Mouse (Mus musculus) 3T3-L1 (cell line): Measurements from ENCODE around the gene Vwc2l.

Experiments
- DNase-seq: peaks from one replicate; pipeline ENCODE4 v3.0.0-alpha.2; 2015; ENCODE audit warnings: low read depth, low spot score

Gene Vwc2l

DNA sequence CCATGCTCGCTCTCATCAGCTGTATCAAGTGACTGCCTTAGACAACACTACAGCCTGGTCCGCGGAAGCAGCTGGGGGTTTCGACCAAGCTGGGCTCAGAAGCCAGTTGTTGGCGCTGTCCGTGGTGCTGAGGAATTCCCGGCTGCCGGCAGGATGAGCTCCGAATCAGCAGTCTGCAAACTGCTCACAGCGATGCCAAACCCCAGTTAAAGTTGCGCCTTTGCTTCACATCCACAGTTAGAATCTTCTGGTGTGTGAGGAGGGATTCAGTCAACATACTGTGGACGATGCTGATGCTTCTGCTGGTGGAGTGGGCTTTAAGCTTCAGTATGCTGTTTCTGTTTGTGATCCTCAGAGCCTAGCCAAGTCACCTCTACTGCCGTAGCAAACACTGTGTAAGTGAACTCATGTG, at the start of gene Vwc2l:
Vwc2l (plus strand) TSS at position 61 of the 412 bp plus-strand sequence.
- peak; percentile 48 for DNase-seq

DNA sequence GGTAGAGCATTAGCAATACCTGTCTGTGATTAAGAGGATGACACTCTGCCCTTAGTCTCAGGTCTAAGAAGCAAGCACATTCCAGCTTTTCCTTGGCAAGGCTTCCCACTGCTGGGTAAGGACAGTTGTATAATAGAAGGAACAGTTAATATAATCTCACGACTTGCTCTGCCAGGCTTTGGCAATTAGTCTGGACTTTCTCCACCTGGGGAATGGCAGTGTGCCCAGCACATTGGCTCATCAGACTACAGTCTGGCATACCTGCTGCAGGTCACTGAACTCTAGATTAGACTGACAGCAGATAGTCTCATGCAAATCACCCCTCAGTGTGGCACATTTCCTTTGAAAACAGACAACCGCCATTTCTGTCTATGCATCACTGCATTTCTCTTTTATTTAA, 33.0 kb upstream of the Vwc2l start:
- no peak for DNase-seq

DNA sequence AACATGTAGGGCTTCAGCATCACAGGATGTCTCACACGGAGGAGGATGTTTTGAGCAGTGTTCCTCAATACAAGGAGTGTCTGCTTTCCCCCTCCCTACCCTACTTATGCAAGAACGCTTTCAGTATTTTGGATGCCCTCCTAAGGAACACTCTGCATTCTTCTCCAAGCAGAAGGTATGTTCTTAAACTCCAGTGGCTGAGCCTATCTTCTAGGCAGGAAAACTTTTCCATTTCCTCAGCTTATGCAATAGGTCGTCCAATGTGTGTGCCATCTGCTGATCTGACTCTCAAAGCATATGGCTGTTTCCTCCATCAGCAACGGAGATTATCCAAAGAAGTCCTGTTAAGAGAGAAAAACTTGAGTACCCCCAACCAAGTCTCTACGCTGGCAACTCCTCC, 25.2 kb upstream of the Vwc2l start:
- DNase-seq, result no peak

DNA sequence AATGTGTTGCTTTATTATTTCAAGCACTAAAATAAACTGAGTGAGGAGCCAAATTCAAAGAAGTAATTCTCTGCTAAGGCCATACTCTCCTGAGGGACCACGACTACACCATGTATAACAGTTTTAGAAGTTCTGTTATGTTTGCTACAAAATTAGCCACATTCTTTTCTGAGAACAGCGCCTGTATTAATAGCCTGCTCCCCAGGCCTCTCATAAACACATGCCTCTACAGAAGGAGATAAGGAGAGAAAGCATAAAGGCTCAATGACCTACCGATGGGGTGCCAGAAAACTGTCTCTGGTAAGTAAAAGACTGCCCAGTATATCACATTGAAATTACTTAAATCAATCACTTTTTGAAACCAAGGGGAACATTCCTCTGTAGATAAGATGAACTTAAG, 21.6 kb upstream of the Vwc2l start:
- no peak for DNase-seq

DNA sequence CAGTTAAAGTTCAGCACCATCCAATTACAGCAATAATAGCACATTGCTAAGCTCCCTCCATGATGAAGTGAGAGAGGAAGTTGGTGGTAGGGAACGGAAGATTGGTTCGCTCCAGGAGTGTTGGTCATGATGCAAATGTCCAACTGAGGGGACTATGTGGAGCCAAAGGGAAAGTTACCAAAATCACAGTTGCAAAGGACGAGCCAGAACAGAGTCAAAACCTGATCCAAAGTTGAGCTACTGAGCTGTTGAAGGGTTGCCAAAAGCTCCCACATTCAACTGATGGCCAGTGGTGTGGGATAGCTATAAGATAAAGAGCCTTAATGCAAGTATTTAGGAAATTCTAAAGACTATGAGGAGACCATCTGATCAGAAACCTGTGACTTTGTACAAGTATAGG, 19.7 kb upstream of the Vwc2l start:
- no peak for DNase-seq

DNA sequence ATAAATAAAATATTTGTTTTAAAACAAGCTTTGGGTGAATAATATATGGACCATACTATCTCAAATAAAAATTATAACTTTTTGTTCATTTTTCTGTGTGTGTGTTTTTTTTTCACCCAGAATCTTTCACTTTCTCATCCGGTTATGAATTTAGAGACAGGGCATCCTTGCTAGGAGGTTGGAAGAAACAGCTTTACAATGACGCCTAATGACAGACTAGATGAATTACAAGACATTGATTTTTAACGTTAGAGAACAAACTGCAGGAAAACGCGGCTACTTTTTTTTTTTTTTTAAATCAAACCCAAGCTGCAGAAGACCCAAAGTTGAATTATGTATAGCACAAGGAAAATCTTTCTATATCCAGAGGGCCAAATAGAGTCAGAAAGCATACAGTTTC, 470 bp upstream of the Vwc2l start:
- no peak for DNase-seq

DNA sequence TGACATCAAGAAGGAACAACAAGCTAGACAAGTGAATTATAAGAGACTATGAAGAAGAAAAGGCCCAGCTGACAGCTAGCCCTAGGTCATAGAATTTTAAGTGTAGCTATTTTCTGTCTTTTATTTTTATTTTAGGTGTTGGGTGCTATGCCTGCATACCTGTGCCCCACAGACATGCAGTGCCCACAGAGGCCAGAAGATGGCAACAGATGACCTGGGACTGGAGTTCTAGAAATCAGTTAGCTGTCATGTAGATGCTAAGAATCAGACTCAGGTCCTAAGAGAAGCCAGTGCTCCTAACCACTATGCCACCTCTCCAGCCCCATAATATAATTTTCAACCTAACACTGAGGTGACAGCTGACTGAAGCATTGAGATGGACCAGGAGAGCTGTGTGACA, 61.6 kb downstream of the Vwc2l start:
- no peak for DNase-seq

DNA sequence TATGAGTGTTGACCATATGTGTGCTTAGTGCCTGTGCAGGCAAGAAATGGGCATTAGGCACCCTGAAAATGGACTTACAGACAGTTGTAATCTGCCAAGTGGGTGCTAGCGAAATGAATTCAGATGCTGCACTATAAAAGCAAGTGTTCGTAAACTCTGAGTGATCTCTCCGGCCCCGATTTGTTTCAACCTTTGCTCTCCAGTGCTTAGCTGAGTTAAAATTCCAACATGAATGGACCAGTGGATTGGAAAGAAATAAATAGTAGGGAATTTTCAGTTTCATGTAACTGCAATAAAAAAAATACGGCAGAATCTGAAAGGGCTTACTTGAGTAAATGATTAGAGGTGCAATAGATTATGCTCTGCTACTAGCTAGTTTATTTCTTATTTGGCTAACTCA, 66.1 kb downstream of the Vwc2l start:
- no peak for DNase-seq

DNA sequence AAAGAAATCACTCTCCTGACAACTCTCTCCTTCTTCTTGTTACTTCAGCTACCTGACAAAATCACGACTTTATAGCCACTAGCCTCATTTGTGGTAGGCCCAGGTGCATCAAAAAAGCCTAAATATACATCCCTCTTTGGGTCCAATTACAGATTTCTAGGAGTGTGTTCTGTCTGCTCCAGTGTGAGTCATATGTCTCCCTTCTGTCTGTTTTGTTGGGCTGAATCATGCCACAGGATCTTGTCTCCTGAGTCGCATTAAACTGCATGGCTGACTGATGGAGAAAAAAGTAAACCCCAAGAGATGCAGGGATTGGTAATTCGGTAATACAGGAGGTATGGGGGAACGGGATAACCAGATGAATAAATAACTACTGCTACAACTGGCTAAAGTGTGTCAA, 69.6 kb downstream of the Vwc2l start:
- DNase-seq, result peak; percentile 44

DNA sequence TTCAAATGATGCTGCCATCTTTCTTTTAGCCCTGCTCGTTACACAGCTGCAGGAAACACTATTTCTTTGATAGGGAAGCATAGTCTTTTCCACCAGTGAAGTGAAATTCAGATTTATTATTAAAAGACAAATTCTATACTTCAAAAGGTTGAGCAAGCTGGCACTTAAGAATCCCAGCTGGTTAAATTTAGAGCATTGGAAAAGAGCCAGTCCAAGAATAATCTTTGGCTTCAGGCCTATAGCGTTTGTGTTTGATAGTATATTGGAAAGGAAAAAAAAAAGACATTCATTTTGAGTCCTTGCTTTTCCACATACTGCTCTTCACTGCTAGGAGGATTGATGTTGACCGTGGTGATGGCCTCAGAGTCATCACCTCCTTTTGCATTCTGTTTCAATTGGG, 77.9 kb downstream of the Vwc2l start:
- no peak for DNase-seq

DNA sequence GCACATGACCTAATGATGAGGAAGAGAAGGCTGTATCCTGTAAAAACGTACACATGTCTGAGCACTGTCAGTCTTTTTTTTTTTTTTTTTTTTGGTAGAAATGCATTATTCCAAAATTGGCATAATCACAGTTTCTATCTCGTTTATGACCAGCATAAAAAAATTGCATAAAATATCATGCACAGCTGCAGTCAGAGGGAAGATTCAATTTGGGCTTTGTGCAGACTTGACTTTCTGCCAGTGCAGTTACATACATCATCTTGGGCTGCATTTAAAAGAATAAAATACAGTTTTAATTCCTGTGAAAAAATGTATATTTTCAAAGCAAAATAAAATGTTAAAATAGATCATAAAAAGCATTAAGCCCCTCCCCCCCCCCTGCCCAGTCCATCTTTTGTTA, 97.6 kb downstream of the Vwc2l start:
- DNase-seq, result no peak

DNA sequence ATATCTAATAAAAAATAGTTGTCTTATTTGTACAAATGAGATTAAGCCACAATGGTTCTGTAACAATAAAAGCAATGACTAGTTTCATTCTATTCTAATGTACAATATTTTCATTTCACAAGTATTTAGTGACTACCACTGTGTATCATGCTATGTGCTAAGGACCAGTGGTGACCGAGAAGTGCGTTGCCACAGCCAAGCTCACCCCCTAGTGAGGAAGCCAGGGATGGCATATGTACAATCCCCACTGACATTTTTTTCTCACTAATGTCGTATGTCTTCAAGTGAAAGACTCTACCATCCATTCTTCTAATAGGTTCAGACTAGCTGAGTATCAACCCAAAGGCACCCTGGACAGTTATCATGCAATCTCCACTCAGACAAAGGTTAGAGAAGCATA, 107.7 kb downstream of the Vwc2l start:
- peak; percentile 22 for DNase-seq

DNA sequence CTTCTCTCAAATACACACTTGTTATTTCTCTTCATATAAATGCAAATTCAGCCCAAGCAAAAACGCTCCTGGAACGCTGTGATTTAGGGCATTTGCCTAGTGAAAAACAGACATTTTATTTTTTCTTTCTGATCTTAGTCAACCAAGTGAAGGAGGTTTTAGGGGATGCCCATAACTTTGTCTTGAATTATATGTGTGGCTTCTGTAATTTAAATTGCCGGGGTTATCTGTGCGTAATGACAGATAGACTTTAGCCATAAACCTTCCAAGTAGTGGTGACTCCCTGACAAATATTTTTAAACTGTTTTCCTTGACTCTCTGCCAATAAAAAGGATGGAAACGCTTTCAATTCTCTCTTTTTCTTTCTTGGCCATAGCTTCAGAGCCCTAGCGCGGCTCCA, 116.7 kb downstream of the Vwc2l start:
- no peak for DNase-seq

DNA sequence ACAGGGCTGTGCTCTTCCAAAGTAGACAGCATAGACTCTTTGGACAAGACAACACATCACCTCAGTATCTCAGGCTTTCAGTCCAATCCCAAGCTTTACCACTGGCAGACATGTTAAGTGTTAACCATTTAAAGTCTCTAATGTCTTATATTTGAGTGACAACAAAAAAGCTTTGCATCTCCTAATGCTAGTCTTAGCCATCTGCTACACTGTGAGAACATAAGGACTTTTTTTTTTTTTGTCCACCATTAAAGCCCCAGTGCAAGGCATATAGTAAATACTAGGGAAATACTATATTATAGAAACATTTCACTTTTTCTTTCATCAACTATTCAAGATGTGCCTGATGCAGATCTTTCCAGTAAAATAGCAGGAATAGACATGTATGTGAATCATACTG, 119.8 kb downstream of the Vwc2l start:
- DNase-seq, result no peak

DNA sequence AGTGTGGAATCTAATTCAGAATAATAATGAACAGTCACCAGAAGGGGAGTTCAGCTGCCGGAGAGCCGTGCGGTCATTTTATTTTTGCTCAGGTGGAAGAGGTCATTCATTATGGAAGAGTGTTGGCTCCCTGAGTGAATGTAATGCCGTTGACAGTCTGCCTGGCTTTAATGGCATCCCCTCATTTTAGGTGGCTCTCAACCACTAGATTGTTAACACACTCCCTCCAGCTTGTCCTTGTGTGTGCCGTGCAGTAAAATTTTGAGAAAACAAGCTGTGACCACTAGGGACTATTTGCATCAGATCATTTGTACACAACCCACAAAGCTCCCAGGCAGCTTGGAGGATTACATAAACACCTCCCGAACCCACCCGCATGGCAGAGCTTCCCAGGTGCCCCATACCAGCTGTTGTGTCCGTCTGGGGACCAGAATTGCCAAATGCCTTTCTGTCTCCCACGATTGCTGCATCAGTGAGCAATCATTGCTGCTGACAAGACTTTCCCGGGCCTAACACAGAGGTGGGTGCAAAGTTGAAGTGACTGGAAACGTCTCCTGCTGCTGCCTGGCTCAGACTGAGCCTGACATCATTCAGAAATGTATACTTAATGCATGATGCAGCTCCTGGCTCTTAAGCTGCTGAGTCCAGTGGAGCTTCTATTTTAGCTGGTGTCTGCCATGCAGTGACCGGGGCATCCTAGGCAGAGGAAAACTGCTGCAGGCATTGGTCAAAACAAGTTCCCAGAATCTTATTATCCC, 126.3 kb downstream of the Vwc2l start:
- DNase-seq, result no peak

DNA sequence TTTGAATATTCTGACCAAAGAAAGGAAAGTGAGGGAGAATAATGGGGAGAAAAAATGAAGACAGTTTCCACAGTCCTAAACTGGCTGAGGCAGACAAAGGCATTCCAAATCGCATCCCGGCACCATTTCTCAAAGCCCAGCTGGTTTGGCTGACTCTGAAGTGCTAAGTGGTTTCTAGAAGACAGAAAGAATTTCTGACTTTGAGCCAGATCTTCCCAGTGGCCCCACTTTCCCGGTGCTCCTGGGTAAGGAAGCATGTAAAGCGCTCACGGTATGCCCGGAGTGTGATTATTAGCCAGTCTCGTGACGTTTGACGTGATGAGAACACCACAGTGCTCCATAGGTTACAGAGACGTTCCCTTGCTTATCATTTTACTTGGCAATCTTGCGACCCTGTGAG, 127.9 kb downstream of the Vwc2l start:
- peak; percentile 6 for DNase-seq

DNA sequence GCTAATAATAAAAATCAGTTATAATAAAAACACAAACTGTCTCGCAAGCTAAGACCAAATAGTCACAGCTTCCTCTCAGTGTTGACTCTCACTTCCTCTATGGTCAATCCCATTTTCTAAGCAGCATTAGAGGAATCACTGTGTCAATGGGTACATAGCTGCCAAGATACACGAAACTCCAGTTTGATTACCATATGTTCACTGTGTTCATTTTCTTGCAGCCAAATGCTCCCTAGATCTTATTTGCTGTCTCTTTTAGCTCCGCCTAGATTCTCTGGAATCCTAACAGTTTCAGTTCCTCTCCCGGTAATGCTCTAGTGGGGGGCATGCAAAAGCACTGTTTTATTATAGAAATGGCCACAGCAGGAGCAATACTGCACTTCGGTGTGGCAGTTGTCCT, 130.4 kb downstream of the Vwc2l start:
- no peak for DNase-seq

DNA sequence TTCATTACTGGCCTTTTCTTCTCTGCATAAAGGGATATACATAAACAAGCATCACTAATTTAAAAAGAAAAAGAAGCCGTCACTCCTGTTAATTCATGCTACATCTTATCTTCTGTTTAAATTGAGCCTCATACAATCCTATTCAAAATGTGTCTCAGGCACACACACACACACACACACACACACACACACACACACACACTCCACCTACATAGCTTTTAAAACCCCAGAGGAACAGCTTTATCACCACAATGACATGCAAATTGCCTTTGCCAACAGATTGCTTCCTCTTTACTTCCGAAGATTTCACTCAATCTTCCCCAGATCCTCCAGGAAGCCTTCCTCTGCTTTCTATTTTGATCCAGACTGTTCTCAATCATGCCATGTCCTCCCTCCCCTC, 136.2 kb downstream of the Vwc2l start:
- DNase-seq, result no peak

DNA sequence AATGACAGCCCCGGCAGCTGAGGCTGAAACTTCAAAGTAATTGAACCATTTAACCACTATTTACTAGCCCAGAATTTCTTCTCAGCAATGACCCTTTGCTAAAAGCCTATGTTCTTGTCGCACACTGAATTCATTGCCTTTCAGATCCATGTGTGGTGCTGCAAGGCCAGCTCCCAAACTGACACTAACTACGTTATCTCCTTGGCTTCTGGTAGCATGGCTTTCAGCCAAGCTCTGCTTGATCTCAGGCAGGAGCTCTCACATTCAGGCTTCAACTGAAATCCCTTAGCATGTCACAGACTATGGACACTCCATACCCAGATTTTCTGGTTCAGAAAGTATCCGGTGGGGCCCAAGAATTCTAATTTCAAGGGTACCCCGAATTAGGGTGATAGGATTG, 140.6 kb downstream of the Vwc2l start:
- DNase-seq, result no peak

DNA sequence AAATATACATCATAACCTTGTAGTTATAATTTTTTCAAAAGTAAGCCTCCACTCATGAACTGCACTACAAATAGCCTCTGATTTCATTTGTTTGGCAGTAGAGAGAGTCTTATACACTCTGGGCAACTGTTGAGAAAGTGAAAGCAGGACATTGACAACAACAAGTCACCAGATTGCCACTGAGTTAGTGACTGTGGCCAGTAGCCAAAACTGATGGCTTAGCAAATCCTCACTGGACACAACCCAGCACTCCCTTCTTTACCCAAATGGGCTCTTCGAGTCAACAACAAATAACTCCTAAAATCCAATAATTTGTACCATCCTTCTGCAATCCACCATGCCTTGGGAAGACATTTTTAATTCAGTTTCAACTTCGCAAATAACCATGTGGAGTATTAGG, 155.0 kb downstream of the Vwc2l start:
- no peak for DNase-seq

DNA sequence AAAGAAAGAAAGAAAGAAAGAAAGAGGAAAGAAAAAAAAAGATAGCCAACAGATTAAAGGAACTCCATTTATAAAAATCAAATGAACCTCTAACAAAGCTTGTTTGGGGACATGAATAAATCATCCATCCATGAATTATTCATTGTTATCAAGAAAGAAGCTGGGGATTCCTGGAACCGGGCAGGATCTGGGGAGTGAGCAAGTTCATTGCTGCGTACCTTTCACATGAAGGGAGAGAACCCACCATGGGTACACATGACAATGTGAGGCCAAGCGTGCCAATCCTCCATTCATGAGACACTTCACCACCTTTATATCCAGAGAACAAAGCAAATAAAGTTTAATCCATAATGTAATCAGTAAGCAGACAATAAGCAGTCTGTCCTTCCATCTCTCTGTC, 155.8 kb downstream of the Vwc2l start:
- no peak for DNase-seq

DNA sequence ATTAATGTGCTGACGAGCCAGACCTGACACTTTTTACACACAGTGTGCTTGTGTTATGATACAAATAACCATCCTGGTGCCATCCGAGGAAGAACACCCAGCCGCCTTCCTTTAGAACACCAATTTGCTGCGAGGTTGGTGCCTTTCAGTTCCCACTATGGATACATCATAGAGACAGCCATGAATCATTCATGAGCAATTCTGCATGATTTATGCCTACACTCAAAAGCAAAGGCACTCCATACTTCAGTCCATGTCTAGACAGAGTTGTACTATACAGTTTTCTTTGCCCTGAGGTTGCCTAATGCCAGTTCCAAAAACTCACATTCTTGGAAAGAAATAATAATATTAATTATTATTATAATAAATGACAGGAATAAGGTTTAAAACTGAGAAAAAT, 158.6 kb downstream of the Vwc2l start:
- DNase-seq, result peak; percentile 6

DNA sequence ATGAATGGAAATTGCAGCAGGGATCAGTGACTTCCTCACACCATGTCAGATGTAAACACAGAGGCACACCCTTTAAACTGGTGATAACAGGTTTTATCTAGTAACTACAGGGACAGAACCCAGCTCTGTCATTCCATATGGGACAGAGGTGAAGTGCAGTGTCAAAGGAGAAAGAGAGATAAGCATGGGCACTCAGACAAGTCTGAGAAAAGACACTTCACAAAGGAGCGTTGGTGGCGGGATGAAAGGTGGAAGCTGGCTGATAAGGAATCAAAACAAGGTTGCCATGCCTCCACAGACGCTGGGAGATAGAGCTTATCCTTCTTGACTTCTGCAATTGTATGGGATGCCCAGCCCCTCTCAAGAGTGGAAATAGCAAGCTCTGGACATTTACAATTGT, 176.8 kb downstream of the Vwc2l start:
- DNase-seq, result no peak

DNA sequence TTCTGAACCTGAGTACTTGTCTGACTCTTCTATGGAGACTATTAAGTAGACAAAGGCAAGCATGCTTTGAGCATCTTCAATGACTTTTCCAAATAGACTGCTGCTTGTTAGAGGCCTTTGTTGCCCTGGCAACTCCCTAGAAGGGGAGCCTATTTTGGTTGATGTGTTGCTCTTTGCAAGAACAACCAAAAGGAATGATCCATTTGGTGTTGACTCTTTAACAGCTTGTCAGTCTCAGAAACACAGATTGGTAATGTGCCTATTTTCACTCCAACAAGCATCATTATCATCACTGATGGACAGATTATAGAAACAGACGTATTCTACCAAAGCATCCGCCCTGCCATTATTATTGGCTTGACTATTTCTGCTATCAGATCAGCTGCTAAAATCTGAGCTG, 181.9 kb downstream of the Vwc2l start:
- no peak for DNase-seq
